Mouse (Mus musculus): ENCODE measurements at regions not wholly inside any gene's neighbourhood (a gene's known extent, or its start where the extent isn't known, plus 50 kb on each side); places are given as distances from the start of the nearest gene placed in this dataset.

- ATAC-seq (replicated peaks): no peak
- H3K27ac ChIP-seq (replicated peaks): no peak overlapping the region
- no peaks in the 10 kb centered on the region for H3K36me3 ChIP-seq
- H3K9ac ChIP-seq (replicated peaks): no peak overlapping the region
- no peaks in the 10 kb centered on the region for H3K4me1 ChIP-seq
- no peaks in the 10 kb centered on the region for H3K27me3 ChIP-seq
- no peak overlapping the region for H3K4me3 ChIP-seq
- H3K4me2 ChIP-seq (replicated peaks): no peak overlapping the region
- WGBS: 79% methylated on average over 11 of the region's 11 CpGs
- H3K9me3 ChIP-seq: no peaks in the 10 kb centered on the region
Observed at GRCm38 (mm10) chr13:112063409-112064111, 224.7 kb upstream of the Ankrd55 start.

GRCm38 (mm10) chr13:112064681-112065080, 223.6 kb upstream of the Ankrd55 start:
- H3K27ac ChIP-seq (replicated peaks): no peak overlapping the region
- H3K36me3 ChIP-seq: no peaks in the 10 kb centered on the region
- ATAC-seq (replicated peaks): no peak
- H3K4me2 ChIP-seq (replicated peaks): no peak overlapping the region
- H3K9ac ChIP-seq (replicated peaks): no peak overlapping the region
- 85% methylated on average over 10 of the region's 10 CpGs for WGBS
- no peak overlapping the region for H3K4me3 ChIP-seq
- no peaks in the 10 kb centered on the region for H3K9me3 ChIP-seq
- no peaks in the 10 kb centered on the region for H3K4me1 ChIP-seq
- no peaks in the 10 kb centered on the region for H3K27me3 ChIP-seq

- Histone ChIP-seq H3K27me3 (no peaks in the 10 kb centered on the region), H3K4me3 (no peak overlapping the region), H3K4me1 (no peaks in the 10 kb centered on the region), H3K9me3 (no peaks in the 10 kb centered on the region), H3K27ac (replicated peaks) (no peak overlapping the region), H3K9ac (replicated peaks) (no peak overlapping the region), H3K4me2 (replicated peaks) (no peak overlapping the region), H3K36me3 (no peaks in the 10 kb centered on the region)
- ATAC-seq (replicated peaks): 0 out of 2 replicates have a peak, but pooled peaks have one; percentile 66
- 53% methylated on average over 20 of the region's 20 CpGs for WGBS
Observed at GRCm38 (mm10) chr13:112067066-112067847, 221.0 kb upstream of the Ankrd55 start.

- no peak overlapping the region for H3K27ac ChIP-seq (replicated peaks)
- no peaks in the 10 kb centered on the region for H3K4me1 ChIP-seq
- H3K4me3 ChIP-seq: no peak overlapping the region
- H3K9ac ChIP-seq (replicated peaks): no peak overlapping the region
- no peaks in the 10 kb centered on the region for H3K9me3 ChIP-seq
- no peaks in the 10 kb centered on the region for H3K27me3 ChIP-seq
- no peaks in the 10 kb centered on the region for H3K36me3 ChIP-seq
- no peak overlapping the region for H3K4me2 ChIP-seq (replicated peaks)
- 89% methylated on average over 4 of the region's 4 CpGs for WGBS
- ATAC-seq (replicated peaks): no peak
Observed at GRCm38 (mm10) chr13:112070757-112071156, 217.5 kb upstream of the Ankrd55 start.

DNA sequence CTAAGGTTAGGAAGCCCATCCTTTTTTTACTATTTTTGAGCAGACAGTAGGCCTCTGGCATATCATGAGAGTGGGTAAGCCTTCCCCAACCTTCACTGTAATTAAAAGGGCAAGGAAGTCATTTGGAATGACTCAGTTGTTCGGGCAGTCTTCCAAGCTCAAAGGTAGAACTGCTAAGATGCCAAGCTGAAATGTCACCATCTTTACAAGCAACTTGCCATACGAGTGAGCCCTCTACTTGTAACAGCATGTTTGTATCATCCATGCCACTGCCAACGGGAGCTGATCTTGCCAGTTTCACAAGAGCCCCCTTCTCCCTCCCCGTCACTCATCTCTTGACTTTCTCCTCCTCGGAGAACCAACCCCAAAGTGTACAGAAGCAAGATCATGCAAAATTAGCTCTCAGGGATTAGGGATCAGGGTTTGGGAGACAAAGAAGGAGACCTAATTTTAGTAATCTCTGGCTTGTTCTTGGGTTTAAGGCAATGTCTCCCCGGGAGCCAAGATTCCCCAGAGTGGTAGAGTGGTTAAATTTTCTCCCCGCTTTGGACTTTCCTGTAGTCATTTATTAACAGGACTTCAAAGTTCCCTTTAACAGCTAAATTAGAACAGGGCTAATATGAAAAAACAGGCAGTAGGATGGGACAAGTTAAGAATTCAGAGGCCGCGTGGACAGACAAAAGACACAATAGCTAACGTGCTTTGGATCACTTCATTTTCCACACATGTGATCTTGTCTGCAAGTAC, 216.9 kb upstream of the Ankrd55 start:
- Histone ChIP-seq H3K27me3 (no peaks in the 10 kb centered on the region), H3K4me3 (no peak overlapping the region), H3K9me3 (no peaks in the 10 kb centered on the region), H3K9ac (replicated peaks) (no peak overlapping the region), H3K4me2 (replicated peaks) (no peak overlapping the region), H3K27ac (replicated peaks) (no peak overlapping the region), H3K36me3 (no peaks in the 10 kb centered on the region), H3K4me1 (no peaks in the 10 kb centered on the region)
- 80% methylated on average over 10 of the region's 10 CpGs for WGBS
- ATAC-seq (replicated peaks): no peak

- 87% methylated on average over 3 of the region's 3 CpGs for WGBS
Observed at GRCm38 (mm10) chr13:112071956-112072314, 216.3 kb upstream of the Ankrd55 start.

GRCm38 (mm10) chr13:112073519-112074406, 214.5 kb upstream of the Ankrd55 start:
- WGBS: 92% methylated on average over 6 of the region's 6 CpGs
- no peak overlapping the region for H3K4me2 ChIP-seq (replicated peaks)
- H3K4me3 ChIP-seq: no peak overlapping the region
- H3K27me3 ChIP-seq: no peaks in the 10 kb centered on the region
- no peak for ATAC-seq (replicated peaks)
- H3K9me3 ChIP-seq: no peaks in the 10 kb centered on the region
- H3K36me3 ChIP-seq: no peaks in the 10 kb centered on the region
- H3K4me1 ChIP-seq: no peaks in the 10 kb centered on the region
- no peak overlapping the region for H3K9ac ChIP-seq (replicated peaks)
- H3K27ac ChIP-seq (replicated peaks): no peak overlapping the region

More at GRCm38 (mm10) chr13:112071956-112072314, 216.3 kb upstream of the Ankrd55 start:
- no peak for ATAC-seq (replicated peaks)
- no peaks in the 10 kb centered on the region for H3K4me1 ChIP-seq
- H3K36me3 ChIP-seq: no peaks in the 10 kb centered on the region
- no peak overlapping the region for H3K4me3 ChIP-seq
- H3K27ac ChIP-seq (replicated peaks): no peak overlapping the region
- no peak overlapping the region for H3K9ac ChIP-seq (replicated peaks)
- H3K9me3 ChIP-seq: no peaks in the 10 kb centered on the region
- no peaks in the 10 kb centered on the region for H3K27me3 ChIP-seq
- no peak overlapping the region for H3K4me2 ChIP-seq (replicated peaks)

- no peak for ATAC-seq (replicated peaks)
- Histone ChIP-seq H3K4me3 (no peak overlapping the region), H3K9me3 (no peaks in the 10 kb centered on the region), H3K4me1 (no peaks in the 10 kb centered on the region), H3K27ac (replicated peaks) (no peak overlapping the region), H3K9ac (replicated peaks) (no peak overlapping the region), H3K27me3 (no peaks in the 10 kb centered on the region), H3K4me2 (replicated peaks) (no peak overlapping the region), H3K36me3 (no peaks in the 10 kb centered on the region)
- 59% methylated on average over 5 of the region's 5 CpGs for WGBS
Observed at GRCm38 (mm10) chr13:112075847-112076479, 212.3 kb upstream of the Ankrd55 start.

GRCm38 (mm10) chr13:112078088-112078487, 210.2 kb upstream of the Ankrd55 start:
- no peak overlapping the region for H3K27ac ChIP-seq (replicated peaks)
- no peak for ATAC-seq (replicated peaks)

DNA sequence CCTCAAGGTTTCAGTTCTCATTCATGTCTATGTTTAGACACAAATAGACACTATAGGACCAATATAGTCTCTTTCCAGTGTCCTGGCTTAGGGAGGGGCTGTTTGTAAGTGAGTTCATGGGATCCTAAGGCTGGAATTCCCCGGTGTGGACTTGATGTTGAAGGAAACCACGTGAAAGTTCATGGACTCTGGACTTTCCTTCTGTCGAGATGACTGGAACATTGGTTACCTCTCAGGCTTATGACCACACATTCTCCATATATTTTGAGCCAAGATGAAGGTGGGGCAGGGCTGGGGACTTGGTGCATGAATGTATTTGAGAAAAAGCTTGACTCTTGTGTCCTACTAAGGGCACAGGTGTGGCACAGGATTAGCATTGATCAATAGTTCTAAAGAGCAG, 206.3 kb upstream of the Ankrd55 start:
- Histone ChIP-seq H3K4me3 (no peak overlapping the region), H3K36me3 (no peaks in the 10 kb centered on the region), H3K9ac (replicated peaks) (no peak overlapping the region), H3K27ac (replicated peaks) (no peak overlapping the region), H3K27me3 (no peaks in the 10 kb centered on the region), H3K4me2 (replicated peaks) (no peak overlapping the region), H3K4me1 (peaks cover 7% of the 10 kb centered on the region; the same call in 1 of the 2 replicates), H3K9me3 (no peaks in the 10 kb centered on the region)
- ATAC-seq (replicated peaks): no peak
- WGBS: 89% methylated on average over 3 of the region's 3 CpGs

More at GRCm38 (mm10) chr13:112078088-112078487, 210.2 kb upstream of the Ankrd55 start:
- Histone ChIP-seq H3K36me3 (no peaks in the 10 kb centered on the region), H3K4me3 (no peak overlapping the region), H3K4me1 (no peaks in the 10 kb centered on the region), H3K9me3 (no peaks in the 10 kb centered on the region), H3K4me2 (replicated peaks) (no peak overlapping the region), H3K27me3 (no peaks in the 10 kb centered on the region), H3K9ac (replicated peaks) (no peak overlapping the region)
- 92% methylated on average over 5 of the region's 5 CpGs for WGBS
